Mouse (Mus musculus): Measurements from ENCODE around the gene Fxyd3.

Fxyd3 gene

DNA sequence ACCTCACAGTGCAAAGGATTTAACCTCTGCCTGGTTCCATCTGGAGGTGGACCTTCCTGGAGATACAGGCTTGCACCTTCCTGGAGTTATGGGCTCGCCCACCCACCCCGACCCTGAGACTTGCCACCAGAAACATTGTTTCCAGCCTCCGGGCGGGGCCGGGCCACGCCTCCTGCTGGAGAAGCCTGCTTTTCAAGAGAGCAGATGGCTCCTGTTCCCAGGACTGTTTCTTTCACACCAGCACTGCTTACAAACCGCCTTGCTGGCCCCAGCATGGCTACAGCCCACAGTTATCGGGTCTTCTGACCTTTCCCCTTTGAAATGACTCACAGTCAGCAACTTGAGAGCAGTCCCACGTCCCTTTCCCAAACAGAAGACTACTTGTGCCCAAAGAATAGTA, 4.2 kb downstream of the Fxyd3 start:
- DNase-seq (ENCODE audit: low spot score), result no peak

DNA sequence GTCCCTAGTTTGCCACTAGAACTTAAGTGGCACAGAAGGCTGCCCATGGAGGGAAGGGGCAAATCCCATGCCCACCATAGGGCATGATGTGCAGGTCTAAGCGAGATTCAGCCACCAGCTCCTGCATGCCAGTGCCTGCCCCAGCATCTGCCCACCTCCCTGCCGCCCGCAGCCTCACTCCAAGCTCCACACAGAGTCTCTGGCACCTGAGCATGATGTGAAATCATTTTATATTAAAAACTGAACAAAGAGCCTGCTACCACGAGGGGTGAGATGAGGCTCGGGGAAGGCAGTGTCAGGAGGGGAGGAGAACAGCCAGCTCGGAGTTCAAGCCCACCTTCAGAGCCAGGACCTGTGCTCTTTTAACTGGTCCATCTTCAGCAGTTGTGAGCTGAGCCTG, 6.2 kb downstream of the Fxyd3 start:
- DNase-seq (ENCODE audit: low spot score), result no peak

DNA sequence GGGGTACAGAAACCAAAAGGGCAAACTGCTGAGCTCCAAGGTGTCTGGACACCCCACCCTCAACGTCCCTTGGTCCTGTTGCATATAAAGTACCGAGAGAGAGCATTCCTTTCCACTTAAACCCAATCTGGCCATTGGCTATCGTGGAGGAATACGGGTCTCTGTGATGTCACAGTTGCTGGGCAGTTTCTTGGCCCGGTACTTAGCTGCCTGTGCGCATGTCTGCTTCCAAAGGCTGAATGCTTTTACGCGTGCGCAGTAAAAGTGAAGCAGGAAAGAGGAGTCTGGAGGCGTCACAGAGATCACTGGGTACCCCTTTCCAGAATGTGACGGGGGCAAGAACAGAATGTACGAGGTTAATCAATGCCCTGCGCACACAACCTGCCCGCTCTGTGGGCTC, 7.0 kb downstream of the Fxyd3 start:
- DNase-seq (ENCODE audit: low spot score), result no peak

DNA sequence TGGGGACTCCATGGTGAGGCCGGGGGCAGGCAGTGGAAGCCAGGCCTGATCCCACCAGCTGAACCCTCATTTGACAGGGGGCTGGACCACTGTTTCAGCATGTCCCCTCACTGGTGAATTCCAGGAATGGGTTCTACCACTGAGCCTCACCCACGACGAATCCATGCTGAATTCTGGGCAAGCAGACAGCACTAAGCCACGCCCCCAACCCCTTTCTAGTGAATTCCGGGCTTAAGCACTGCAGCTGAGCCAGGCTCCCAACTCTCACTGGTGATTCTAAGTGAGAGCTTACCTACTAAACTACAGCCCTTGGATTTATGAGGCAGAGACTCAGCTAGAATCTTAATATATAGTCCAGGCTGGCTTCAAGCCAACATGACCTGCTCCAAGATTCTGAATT, 8.7 kb downstream of the Fxyd3 start:
- DNase-seq (ENCODE audit: low spot score), result peak; percentile 60

- DNase-seq (ENCODE audit: low spot score), result no peak
Observed at GRCm38 (mm10) chr7:31063074-31063560, 13.4 kb downstream of the Fxyd3 start.

DNA sequence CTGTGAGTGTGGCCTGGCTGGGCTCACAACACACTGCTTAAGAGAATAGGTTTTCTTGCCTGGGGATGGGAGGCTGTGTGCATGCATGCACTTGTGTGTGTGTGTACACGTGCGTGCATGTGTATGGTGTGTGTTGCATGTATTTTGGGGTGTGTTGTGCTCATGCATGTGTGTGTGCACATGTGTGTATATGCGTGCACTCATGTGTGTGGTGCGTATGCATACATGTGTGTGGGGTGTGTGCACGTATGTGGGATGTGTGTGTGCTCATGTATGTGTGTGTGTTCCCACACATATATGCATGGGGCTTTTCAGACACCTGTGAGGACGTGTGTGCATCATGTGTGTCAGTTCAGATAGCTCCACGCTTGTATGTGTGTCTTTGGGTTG, 15.9 kb downstream of the Fxyd3 start:
- no peak for DNase-seq (ENCODE audit: low spot score)

GRCm38 (mm10) chr7:31059919-31060620, 16.4 kb downstream of the Fxyd3 start:
- DNase-seq (ENCODE audit: low spot score), result no peak

DNA sequence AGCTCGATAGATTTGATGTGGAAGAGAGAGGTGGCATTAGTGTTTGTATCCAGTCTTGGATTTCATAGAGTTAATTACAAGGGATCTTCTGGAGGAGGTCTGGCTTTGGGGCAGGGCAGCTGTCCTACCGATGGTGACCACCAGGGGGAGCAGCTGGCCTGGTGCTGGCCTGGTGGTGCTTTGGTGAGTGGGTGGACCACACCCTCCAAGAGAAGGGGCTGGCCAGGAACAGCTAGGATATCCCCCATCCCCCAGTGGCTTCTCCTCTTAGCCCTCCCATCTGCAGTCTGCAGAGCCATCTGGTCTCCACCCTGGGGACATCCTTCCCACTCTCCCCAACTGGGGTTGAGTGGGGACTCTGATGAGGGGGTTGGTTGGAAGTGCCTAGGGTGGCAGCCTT, 17.4 kb downstream of the Fxyd3 start, which contains the start of gene Lgi4:
TSS of gene Lgi4 (plus strand) at position 235 of the 400 bp plus-strand sequence.
- DNase-seq (ENCODE audit: low spot score), result peak; percentile 92

DNA sequence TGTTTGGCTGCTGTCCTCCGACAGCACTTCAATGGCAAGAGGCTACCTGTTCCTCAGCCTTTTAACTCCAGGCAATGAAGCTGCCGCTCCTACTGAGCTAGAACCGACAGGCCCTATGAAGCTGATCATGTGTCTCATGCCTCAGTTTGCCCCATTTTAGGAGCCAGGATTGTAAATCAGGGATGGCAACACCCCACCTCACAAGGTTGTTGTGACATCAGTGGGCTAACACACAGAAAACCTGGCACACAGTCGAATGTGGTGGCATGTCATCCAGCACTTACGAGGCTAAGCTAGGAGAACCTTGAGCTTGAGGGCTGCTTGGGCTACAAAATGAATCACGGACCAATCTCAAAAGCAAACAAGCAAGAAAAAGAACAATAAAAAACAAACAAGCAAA, 18.3 kb downstream of the Fxyd3 start:
- DNase-seq (ENCODE audit: low spot score), result no peak

DNA sequence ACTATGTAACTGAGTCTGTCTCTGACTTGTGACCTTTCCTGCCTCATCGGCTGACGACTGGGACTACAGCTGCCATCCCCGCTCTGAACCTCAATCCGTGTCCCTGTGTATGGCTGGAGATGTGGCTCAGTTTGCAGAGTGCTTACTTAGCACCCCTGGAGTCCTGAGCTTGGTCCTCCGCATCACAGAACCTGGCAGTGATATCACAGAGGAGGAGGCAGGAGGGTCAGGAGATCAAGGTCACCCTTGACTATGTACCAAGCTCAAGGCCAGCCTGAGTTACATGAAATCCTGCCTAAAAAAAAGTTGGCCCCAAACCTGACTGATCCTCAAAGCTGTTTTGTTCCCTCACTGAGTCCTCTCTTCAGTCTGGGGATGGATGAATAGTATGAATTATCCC, 18.8 kb downstream of the Fxyd3 start:
- DNase-seq (ENCODE audit: low spot score), result no peak

- DNase-seq (ENCODE audit: low spot score), result no peak
Observed at GRCm38 (mm10) chr7:31057071-31057470, 19.4 kb downstream of the Fxyd3 start, which contains the start of gene Fxyd1. Fxyd1 (minus strand) TSS chr7:31057199.

DNA sequence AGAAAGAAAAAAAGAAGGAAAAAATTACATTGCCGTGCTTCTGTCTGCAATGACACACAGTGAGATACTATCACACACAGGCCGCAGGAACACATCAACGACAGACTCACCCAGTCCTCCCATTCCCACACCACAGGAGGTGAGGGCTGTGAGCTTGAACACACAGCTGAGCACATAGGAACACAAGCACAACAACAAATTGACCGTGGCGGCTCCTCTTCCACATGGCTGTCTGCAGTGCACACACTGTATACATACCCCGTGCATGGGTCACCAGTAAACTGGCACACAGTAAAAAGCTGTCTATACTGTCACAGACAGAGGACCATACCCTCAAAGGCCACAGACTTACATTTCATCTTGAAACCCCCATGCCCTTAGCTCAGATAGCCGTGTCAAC, 20.1 kb downstream of the Fxyd3 start:
- no peak for DNase-seq (ENCODE audit: low spot score)

DNA sequence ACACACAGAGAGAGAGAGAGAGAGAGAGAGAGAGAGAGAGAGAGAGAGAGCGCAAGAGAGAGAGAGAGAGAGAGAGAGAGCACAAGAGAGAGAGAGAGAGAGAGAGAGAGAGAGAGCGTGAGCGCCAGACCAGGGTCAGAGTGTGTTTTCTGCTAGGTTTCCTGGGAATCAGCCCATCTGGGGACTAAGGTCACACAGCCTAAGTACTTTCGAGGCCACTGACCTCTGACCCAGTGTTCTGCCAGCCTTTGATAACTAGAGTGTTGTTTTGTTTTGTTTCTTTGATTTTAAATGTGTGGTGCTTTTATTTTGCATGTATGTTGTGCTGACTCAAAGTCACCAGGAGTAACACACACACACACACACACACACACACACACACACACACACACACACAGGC, 20.6 kb downstream of the Fxyd3 start:
- no peak for DNase-seq (ENCODE audit: low spot score)

GRCm38 (mm10) chr7:31055354-31055824, 21.1 kb downstream of the Fxyd3 start:
- peak; percentile 51 for DNase-seq (ENCODE audit: low spot score)

GRCm38 (mm10) chr7:31054661-31055320, 21.7 kb downstream of the Fxyd3 start:
- DNase-seq (ENCODE audit: low spot score), result no peak

DNA sequence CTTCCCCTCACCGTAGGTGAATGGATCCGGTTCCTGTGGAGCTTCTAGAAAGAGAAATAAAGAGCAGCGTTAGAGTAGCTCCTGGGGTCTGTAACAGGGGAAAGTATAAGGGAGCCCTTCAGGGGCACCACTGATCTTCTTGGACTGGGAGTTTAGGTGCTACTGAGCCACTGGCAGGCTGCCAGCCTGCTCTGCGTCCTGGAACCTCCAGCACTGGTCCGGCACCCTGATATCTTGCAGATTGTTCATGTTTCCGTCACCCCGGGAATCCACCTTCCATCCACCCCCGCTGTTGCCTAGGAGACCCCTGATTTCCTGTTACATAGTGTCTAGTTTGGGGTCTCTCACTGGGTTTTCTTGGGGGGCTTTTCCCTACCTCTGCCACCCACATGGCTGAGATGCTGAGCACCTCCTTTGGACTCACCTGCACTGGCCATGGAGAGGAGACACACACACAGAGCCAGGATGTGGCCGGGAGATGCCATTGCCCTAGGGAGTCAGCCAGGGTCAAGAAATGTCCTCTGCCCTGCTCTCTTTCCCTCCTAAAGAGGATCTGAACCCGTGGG, 22.5 kb downstream of the Fxyd3 start:
- no peak for DNase-seq (ENCODE audit: low spot score)

- DNase-seq (ENCODE audit: low spot score), result peak; percentile 59
Observed at GRCm38 (mm10) chr7:31052636-31053434, 23.7 kb downstream of the Fxyd3 start.

GRCm38 (mm10) chr7:31052251-31052635, 24.3 kb downstream of the Fxyd3 start:
- DNase-seq (ENCODE audit: low spot score), result no peak

GRCm38 (mm10) chr7:31051321-31052021, 25.0 kb downstream of the Fxyd3 start, which contains the start of gene Fxyd7:
Fxyd7 (minus strand) TSS chr7:31051467.
- no peak for DNase-seq (ENCODE audit: low spot score)

- peak; percentile 57 for DNase-seq (ENCODE audit: low spot score)
Observed at GRCm38 (mm10) chr7:31050921-31051320, 25.6 kb downstream of the Fxyd3 start.

DNA sequence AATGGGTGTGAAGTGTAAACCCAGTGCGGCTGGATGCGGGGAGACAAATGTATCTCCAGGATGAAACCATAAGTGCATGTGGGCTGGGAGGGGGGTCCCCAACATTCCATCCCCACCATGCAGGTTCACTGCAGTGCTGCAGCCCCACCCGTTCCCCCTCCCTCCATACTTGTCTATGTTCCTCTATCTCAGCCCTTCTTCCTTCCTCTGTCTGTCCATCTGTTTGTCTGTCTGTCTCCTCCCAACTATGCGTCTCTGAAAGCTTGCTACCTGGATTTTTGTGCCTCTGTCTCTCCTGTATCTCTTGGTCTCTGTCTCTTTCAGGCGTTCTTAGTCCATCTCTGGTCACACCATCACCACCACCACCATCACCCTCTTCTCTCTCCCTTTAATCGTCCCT, 26.0 kb downstream of the Fxyd3 start:
- DNase-seq (ENCODE audit: low spot score), result no peak
